Mouse (Mus musculus) left cerebral cortex, adult 9 months (tissue): ENCODE data around the gene Pam16.

Experiments
- DNase-seq, 2 experiments: peaks; one replicate each; pipeline ENCODE4 v3.0.0; 2022; ENCODE audit warnings: low spot score in 2 of 2

Gene Pam16

DNA sequence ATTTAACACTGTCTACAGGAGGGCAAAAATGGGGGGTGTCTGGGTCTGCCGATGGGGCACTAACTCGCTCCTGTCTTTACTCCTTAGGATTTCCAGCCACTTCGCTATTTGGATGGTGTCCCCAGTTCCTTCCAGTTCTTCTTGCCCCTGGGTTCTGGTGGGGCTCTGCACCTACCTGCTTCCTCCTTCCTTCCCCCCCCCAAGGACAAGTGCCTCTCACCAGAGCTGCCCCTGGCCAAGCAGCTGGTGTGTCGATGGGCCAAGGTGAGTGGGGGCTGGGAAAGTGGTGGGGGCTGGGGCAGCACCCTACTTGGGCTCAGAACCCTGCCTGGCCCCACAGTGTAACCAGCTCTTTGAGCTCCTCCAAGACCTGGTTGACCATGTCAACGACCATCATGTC, 13.6 kb downstream of the Pam16 start:
- DNase-seq, result no peak

DNA sequence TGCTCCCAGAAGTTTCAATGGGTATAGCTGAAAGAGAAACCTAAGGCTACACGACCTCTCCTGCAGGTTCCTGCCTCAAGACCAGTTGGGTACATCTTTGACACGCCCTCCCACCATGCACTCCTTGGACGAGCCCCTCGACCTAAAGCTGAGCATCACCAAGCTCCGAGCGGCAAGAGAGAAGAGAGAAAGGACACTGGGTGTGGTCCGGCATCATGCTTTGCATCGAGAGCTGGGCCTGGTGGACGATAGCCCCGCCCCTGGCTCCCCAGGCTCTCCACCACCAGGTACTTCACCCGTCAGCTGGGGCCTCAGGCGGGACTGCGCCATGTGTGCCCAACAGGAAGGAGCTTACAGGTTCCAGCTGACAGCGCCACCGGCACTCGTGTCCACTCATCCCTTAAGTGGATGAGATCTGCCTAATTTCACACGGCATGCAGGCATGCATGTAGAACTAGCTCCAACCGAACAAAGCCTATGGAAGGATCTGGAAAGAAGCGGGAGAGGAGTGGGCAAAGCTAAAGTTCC, 16.2 kb downstream of the Pam16 start:
- no peak for DNase-seq

DNA sequence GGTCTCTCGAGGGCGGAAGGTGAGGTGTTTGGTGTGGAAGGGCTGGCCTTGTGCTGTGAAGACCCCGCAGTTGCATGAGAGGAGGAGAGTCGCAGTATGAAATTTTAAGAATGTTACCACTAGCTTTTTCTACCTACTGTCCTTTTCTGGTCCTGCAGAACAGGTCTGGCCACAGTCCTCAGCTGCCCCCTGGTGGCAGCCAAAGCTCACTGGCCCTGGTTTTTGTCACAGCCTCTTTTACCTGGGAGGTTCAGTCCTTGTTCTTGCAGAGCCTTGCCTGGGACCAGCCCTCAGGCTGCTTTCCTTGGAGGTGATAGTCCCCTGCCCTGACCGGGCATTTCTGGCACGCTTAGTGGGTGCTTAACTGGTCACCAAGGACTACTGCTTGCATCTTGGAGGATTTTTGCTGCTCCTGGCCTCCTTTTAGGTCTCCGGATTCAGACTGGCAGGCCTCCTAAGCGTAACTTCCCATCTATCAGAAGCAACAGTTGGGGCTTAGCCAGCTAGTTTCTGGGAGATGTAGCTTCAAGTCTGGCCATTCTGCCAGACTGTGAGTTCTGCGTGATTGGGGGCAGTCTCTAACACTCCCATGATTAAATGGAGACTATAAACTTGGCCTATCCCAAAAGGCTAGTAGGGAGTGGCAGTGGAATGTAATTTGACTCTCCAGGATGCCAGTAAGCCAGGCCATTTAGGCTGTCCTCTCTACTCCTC, 16.8 kb downstream of the Pam16 start:
- peak in 1 of 2 experiments; percentile 86 for DNase-seq

DNA sequence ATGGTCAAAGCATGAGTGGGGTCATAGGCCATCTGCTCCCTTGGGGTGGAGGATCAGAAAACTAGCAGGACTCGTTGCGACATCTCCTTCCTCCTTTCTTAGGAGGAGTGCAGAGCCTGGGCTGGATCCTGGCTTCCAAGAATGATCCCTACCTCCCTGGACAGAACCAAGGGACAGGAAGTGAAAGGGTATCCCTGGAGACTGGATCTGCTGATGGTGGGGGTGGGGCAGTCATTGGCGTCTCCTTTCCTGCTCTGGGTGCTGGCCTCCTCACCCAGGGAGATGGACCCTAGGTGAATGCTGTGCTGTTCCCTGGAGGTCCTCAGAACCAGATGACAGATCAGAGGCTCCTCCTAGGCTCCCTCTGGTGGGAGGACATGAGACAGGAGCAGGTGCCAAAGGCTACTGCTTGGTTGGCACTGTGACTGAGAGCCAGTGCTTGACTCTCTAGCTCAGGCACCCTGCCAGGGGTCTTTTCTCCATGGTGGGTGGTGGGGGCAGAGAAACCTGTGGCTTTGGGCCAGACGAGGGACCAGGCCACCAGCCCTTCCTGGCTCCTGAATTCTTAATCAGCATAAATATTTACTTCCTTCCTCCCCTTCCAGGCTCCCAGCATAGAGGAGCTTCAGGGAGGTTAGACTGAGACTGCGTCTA, 18.2 kb downstream of the Pam16 start:
- DNase-seq, result no peak

DNA sequence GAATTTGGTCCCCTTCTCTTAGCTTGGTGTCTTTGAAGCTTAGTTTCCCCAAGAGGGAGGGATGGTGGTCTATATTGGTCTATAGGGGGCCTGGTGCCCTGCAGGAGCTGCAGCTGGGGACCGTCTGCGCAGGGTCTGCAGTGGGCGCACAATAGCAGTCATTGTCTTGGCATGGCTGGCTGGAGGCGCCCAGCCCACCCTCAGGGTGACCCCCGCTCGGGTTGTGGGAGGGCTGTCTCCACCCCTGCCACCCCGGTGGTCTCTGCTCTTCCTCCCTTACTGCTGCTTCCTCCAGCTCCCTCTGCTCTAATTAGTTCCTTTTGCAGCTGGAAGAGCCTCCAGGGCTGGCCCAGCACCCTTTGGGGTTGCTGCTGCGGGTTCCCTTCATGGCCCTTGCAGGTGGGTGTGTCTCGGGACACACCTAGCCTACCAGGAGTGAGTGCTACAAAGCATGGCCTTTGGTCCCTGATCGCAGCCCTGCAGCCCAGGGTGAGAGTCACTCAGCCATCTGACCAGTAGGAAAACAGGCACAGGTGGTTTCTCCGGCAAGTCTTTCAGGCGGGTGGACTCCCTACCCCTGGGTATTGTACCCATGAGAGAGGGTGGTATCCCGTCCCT, 19.2 kb downstream of the Pam16 start:
- no peak for DNase-seq

DNA sequence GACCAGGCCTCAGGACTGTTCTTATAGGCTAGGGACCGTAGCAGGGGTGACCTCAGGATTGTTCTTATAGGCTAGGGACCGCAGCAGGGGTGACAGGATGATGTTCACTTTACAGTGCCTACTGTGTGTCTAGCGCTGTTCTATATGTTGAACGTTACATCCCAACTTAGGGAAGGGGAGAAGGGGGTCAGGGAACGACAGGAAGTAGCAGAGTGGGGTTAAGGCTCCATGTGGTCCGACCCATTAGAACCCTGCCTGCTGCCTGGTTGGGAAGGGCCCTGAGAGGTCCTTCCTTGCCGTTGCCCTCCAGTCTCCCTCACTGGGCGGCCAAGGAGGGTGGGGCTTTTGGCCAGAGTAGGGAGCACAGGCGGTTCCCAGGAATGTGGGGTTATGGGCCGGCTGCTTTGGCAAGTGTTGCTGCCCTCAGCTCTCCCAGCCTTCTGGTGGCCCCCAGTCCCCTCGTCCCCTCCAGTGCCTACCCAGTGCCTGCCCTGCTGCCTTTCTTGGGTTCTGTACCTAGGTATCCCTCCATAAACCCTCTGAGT, 20.4 kb downstream of the Pam16 start:
- no peak for DNase-seq

DNA sequence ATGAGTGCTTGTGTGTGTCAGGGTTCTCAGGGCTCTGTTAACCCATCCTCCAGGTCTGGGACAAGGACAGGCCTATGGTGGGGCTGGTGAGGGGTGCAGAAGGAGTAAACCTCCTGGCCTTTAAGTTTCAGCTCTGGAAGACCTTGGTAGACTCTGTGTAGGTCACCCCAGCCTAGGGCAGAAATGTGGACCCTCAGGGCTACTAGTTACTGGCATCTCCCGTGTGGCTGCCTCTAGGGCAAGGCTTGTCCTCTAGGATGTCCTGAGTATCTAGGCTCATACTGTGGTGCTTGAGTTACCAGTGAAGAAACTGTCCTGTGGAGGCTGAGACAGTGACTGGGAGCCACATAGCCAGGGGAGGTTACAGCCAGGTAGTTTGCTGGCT, 21.3 kb downstream of the Pam16 start:
- DNase-seq, result no peak

DNA sequence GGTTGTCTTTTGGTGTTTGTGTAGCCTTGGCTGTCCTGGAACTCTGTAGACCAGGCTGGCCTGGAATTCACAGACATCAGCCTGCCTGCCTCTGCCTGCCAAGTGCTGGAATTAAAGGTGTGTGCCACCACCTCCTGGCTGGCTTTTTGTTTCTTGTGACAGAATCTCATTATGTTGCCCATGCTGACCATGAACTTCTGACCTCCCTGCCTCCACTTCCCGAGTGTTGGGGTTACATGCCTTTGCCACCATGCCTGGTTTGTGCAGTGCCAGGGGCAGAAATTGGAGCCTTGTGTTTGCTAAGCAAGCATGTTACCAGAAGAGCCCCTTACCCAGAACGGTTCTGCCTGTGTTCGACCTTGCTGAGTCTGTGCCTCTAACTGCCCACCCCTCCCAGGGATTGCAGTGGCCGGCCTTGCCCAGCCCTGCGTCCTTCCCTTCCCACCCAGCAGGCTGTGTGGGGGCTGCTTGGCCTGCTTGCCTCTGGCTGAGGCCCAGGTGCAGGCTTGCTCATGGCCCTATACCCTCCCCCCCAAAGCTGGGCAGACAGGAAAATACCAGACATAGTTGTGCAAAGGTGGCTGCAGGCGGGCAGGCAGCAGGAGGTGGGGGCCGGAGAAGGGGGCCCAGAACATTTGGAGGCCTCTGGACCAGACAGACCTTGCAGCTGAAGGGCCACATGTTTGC, 21.9 kb downstream of the Pam16 start:
- no peak for DNase-seq

DNA sequence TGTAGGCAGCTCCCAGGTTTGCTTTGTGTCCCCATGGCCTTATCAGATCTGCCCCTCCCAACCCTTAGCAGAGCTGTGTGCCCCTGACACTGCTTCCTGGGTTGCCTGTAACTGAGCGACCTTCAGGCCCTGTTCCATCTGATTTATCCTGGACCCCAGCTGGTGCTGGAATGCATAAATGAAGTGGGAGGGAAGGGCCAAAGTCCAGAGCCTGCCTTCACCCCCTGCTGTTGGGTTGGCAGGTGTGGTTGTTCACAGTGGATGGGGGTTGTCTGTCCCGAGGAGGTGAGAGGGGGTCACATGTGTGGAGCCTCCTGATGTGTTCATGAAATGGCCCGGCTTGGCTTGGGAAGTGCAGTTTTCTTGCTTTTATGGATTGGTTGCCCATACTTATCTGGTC, 22.6 kb downstream of the Pam16 start:
- DNase-seq, result no peak

DNA sequence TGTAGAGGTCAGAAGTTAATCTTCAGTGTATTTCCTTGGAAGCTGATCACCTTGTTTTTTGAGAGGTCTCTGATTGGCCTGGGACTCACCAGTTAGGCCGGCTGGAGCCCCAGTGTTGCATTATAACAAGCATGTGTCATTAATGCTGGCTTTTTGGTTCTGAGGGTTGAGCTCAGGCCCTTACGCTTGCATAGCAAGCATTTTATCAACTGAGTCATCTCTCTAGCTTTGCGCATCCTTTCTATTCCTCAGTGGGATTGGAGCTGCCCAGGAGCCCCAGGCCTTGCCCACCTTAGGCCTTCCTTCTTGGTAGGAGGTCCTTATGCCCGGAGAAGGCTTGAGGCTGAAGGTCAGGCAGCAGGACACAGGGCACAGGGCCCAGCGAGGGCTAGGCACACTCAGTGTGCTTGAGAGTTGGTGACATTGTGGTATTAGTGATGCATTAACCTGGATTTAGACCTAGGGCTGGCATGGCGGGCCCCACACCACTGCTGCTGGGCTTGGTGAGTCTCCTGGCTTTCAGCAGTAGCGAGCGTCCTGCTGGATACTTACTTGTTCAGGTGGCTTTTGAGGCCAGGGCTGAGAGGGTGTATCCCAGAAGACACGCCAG, 24.0 kb downstream of the Pam16 start:
- no peak for DNase-seq

DNA sequence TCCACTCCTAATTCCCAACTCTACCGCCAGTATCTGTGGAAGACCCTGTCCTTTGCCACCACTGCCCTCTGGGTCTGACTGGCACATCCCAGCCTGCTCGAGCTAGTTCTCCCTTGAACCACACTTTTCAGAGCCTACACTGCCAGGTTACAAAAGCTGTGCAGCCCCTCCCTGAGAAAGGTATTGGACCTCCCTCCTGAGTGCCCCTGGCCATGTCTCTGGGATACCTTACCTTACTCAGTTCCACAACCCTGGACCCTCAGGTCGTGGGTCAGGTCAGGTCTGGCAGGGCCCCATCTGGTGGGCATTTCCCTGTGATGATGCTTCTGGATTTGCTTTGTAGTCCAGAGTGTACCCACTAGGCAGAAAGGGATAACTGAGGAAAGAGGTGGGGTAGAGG, 25.2 kb downstream of the Pam16 start:
- DNase-seq, result no peak

DNA sequence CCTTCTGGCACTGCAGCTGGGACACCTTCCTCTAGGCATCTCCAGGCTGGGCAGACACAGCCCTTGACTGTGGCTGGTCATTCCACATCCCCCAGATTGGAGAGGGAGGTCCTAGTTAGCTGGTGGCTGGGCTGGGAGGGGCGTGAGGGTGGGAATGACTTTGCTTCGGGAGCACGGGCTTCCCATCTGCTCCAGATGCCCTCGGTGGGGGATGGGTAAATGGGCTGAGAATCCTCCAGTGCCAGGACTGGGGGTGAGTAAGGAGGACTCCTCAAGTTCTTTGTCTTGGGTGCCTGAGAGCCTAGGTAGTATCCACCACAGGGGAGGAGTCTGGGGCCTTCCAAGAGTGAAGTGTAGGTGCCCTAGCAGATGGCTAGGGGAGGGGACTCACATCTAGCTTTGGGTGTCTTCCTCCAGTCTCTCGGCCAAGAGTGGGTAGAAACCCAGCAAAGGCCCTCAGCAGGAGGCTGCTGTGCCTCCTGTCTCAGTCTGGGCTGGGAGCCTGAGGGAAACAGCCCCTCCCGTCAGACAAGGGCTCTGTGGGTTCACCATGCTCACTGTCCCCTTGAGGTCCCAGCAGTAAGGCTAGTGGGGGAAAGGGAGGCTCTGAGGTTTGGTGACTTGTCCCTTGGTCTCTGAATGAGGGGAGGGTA, 25.8 kb downstream of the Pam16 start:
- DNase-seq, result no peak

DNA sequence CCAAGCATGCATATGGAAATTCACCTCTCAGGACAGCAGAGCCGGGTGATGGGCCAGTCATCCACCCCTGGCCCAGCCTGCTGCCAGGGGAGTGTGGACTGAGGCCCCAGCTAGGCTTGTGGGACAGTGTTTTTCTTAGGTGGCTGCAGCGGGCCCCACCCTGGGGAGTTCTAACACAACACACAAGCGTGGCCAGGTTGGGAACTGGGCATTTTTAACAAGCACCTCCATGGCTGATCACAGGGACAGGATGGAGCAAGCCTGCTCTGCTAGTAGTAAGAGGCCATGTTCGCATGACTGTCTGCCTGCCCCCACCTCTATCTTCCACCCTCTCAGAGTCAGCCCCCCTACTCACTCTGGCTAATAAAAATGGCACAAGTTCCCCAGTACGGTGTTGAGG, 26.7 kb downstream of the Pam16 start:
- DNase-seq, result no peak

DNA sequence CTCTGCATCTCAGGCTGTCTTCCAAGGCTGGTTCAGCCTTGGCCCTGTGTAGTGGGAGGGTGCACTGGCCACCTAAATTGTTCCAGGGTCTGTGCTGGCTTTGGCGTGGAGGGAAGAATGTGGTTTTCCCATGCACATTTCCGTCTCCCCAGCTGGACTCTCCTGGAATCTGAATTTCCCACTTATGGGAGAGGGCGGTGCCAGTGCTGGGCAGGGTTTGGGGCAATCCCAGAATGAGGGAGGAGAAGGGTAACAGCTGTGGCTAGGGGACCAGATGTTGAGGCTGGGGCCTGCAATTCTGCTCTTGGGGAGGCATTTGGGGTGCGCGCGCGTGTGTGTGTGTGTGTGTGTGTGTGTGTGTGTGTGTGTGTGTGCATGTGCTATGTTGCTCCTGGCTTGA, 27.5 kb downstream of the Pam16 start:
- DNase-seq, result no peak

DNA sequence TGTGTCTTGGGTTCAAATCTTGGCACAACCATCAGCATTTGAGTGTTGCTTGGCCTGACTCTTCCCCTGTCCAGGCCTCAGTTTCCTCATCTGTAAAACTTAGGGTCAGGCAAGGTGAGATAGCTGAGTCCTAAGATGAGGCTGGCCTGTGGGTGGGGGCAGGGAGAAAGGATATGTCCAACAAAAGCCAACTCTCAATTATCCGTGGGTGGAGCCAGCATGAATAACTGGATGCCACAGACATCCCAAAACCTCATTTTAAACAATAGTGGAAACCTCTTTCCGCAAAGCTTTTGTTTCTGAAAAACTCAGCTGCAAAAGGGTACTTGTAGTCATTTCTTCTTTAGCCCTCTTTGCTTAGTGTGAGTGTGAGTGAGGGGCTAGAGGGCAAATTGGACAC, 28.0 kb downstream of the Pam16 start:
- DNase-seq, result no peak

DNA sequence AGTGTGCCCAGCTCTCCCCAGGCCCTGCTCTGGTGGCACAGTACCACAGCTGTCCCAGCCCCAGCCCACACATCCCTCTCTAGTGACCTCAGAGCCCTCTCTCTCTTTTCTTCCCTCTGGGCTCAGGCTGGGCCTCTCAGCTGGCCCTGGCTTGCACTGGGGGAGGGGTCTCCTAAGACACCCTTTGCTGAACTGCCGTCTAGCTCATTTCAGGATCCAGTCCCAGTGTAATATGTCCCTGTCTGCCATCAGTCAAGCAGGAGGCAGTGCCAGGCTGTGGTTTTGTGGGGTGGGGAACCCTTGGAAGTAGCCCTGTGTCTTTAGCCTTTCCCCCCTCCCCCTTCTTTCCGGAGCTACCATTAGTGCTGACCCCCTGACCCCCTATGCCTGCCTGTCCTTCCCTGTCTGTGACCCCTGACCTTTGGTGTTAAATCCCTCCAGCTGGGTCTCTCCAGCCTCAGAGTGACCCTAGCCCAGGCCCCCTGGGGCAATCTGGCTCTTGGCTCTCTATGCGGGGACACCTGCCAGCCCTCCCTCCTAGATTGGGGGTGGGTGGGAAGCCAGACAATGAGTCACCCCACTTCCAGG, 28.6 kb downstream of the Pam16 start:
- no peak for DNase-seq

DNA sequence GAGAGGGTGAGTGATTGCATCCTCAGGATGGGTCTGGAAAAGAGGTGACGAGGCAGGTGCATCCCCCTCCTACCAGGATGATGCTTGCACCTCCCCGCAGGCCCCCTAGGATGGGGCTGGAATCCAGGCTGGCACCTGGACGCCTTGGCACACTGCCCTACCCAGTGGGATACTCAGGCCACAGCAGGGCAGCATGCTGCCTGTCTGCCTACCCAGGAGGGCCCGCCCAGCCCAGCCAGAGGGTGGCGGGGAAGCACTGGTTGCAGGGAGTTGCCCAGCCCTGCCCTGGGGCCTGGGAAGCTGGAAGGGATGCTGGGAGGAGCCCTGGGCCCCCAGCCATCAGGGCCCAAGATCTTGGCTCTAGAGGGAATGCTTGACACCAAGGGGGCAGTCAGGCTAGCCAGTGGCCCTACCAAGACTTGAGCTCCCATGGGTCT, 29.2 kb downstream of the Pam16 start:
- DNase-seq, result no peak

DNA sequence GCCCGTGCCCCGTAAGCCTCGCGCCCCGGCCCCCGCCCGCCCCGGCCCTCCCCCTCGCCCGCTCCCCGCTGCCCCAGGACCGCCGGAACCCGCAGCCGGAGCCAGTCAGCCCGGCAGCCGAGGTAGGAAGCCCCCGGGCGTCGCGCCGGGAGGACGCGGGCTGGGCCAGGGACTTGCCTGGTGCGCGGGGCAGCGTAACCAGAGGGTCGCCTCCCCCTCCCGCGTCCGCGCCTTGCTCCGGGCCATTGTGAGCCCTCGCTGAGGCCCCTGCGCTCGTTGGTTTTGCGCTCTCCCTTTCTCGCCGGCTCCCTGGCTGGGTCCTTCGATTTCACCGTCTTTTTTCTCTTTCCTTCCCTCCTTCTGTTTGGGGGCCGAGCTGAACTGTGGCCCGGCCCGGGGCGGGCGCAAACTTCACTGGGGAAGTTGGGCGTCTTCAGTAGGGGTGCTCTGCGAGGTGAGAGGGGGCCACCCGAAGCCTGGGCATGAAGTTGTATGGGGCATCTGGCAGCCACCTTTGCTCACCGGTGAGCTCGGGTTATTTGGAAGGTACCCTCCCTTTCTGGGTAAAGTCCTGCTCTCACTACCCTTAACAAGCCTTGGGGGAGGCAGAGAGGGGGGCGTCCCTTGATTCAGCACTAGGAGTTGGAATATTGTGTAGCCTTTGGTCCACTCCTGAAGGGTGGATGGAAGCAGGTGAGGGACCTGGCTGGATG, 29.8 kb downstream of the Pam16 start:
- DNase-seq, result no peak

DNA sequence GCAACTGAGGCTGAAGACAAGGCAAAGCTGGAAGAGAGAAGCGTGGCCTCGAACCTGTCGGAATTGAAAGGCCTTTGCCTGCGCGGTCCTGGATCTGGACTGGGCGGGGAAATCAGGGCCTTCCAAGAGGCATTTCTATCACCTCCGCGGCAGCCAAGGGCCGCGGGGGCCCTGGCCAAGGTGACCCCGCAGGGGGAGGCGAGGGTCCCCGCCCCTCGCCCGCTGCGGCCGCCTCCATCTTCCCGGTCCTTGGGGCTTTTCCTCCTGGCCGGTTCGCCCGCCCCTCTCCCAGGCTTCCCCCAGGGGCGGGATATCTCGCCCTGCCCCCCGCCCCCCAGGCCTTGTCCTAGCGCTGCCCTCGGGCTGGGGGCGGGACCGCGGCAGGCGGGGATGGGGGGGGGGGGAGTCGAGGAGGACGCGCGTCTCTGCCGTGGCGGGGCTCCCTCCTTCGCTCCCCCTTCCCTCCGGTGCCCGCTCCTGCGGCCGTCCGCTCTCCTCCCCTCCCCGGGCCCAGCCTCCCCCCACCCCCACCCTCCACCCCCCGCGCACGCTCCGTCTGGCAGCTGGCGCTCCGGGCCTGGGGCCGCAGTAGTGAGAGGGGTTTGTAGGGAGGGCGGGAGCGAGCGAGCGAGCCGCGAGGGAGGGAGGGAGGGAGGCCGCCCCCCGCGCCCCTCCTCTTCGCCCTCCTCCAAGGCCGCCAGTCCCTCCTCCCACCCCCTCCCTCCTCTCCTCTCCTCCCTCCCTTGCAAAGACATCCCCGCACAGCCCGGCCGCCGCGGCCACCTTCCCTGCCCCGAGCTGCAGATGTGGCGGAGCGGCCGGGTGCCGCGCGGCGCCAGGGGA, 30.6 kb downstream of the Pam16 start, which contains the start of gene Glis2:
Gene Glis2 (plus strand): TSS at position 743 of the 843 bp plus-strand sequence.
- no peak for DNase-seq
